Mouse (Mus musculus): Measurements from ENCODE around the gene 9130230L23Rik. TPM values are rescaled to one million over a fixed set of nuclear protein-coding genes. Genes with fewer than 3 reads are reported as not detected.

The 9130230L23Rik gene
- not detected in 2 replicates for polyA plus RNA-seq (2012; ENCODE audit: insufficient read depth, insufficient read length, low replicate concordance, missing spikeins)

DNA sequence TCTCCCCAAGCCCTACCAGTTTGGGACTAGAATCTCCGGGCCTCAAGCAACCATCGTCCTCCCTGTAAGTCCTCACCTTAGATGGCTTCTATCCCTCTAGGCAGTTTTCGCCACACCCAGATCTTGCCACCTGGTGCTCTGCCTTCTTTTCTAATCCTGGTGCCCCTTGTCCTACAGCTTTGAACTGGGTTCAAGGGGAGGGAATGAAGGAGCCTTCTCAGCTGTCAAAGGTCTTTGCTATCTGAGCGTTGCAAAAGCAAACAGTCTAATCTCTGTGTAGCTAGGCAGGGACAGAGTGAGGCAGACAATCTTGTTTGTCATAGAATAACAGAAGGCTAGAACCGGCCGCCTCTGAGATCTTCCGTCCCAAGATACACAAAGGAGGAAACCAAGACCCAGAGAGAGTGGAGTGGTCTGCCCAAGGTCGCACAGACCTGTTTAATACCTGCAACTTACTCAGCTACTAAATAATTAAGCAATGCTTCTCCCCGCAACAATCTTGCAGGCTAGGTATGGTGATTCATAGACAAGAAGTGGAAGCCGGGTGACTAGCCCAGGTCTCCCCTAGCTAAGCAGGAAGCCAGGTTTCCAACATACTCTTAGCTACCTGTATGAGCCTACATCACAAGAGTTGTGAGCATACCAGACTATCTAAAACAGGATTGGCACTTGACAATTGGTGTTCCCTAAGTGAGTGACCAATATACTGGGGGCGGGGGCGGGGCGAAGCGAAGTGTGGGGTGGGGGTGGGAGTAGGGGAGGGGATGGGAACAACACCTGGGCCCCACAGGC is at the start of gene 9130230L23Rik:
Gene 9130230L23Rik (minus strand): TSS at position 152 of the 792 bp plus-strand sequence.
- no peak for TF ChIP-seq CTCF (IDR thresholded peaks at IDR 0.05; ENCODE audit: insufficient read depth, low read depth, low read length)
- no peak for TF ChIP-seq POLR2A (IDR thresholded peaks at IDR 0.05; ENCODE audit: insufficient read depth, low read depth, low read length)
- Histone ChIP-seq H3K4me1 (ENCODE audit: control insufficient read depth, insufficient read depth, low read length) (no peaks in the 10 kb centered on the region), H3K27ac (ENCODE audit: insufficient read depth, low read depth, low read length) (no peak within 1 kb of the TSS), H3K4me3 (ENCODE audit: insufficient read depth, low read depth, low read length) (no peak within 1 kb of the TSS)
- WGBS: 83% methylated on average over 14 of the region's 14 CpGs

DNA sequence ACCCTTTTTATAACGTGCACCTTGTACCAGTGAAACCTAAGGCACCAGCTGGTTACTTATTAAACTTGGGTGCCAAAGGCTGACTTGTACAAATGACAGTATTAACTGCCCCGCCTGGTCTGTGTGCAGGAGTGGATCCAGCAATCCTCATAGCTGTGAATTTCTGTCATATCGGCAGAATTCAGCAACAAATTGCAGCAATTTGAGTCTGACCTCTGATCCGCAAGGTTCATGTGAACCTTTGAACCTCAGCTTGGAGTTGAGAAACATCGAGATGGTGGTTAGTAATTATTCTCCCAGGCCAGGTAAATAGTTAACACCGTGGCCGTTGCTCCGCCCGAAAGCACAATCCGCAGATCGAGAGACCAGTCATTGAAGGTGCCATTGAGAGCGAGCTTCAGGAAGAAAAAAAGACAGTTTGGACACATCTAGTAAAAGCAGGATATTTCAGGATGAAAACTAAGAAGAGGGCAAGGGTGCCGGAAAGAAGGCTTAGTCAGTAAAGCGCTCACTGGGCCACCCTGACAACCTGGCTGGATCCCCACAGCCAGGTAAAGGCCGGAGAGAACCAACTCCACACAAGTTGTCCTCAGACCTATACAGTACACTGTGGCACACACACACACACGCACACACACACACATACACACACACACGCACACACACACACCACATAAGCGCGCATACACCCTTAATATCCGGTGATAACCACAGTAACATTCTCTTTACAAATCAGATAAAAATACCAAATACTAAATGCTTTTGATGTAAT is 48.9 kb upstream of the 9130230L23Rik start:
- Histone ChIP-seq H3K27ac (ENCODE audit: insufficient read depth, low read depth, low read length) (no peak overlapping the region), H3K4me3 (ENCODE audit: insufficient read depth, low read depth, low read length) (no peak overlapping the region), H3K4me1 (ENCODE audit: control insufficient read depth, insufficient read depth, low read length) (no peaks in the 10 kb centered on the region)
- no peak for TF ChIP-seq POLR2A (IDR thresholded peaks at IDR 0.05; ENCODE audit: insufficient read depth, low read depth, low read length)
- TF ChIP-seq CTCF (IDR thresholded peaks at IDR 0.05; ENCODE audit: insufficient read depth, low read depth, low read length): no peak
- WGBS: 93% methylated on average over 20 of the region's 20 CpGs

DNA sequence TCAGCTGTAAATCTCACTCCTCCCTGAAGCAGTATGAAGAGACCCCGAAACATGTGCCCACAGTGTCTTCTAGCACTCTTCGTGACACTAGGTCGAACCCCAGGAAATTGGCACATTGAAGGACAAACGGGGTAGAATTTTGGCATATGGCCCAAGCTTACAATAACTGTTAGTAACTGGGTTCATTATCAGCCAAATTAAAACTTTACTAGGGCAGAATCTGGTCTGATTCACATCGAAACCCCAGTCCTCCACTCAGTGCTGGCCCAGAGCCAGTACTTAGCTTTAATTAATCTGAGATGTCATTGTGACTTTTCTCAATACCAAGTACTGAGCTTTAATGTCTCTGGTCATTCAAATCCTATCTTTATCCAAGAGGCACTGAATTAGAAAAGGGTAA is 46.8 kb upstream of the 9130230L23Rik start:
- TF ChIP-seq POLR2A (IDR thresholded peaks at IDR 0.05; ENCODE audit: insufficient read depth, low read depth, low read length) (no peak), CTCF (IDR thresholded peaks at IDR 0.05; ENCODE audit: insufficient read depth, low read depth, low read length) (no peak)
- Histone ChIP-seq H3K4me3 (ENCODE audit: insufficient read depth, low read depth, low read length) (no peak overlapping the region), H3K4me1 (ENCODE audit: control insufficient read depth, insufficient read depth, low read length) (no peaks in the 10 kb centered on the region), H3K27ac (ENCODE audit: insufficient read depth, low read depth, low read length) (no peak overlapping the region)
- WGBS: 66% methylated on average over 5 of the region's 5 CpGs

DNA sequence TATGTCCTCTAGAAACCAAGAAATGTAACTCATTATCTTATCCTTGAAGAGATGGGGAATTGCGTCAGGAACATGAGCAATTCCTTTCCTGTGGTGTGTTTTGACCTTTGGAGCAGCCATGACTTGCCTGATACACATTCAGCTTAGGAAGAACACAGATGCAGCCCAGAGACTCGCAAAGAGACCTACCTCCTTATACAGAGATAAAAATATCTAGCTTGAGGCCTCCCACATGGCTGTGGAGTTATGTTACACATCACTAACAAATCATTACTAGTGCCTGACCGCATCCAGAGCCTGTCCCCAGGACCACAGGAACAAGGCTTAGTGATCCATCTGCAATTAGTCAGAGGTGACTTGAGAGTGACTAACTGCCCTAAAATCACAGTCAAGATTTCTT is 42.3 kb upstream of the 9130230L23Rik start:
- TF ChIP-seq POLR2A (IDR thresholded peaks at IDR 0.05; ENCODE audit: insufficient read depth, low read depth, low read length) (no peak), CTCF (IDR thresholded peaks at IDR 0.05; ENCODE audit: insufficient read depth, low read depth, low read length) (no peak)
- peaks cover 4% of the 10 kb centered on the region for H3K4me1 ChIP-seq (ENCODE audit: control insufficient read depth, insufficient read depth, low read length)
- 88% methylated on average over 3 of the region's 3 CpGs for WGBS
- no peak overlapping the region for H3K27ac ChIP-seq (ENCODE audit: insufficient read depth, low read depth, low read length)
- H3K4me3 ChIP-seq (ENCODE audit: insufficient read depth, low read depth, low read length): no peak overlapping the region

DNA sequence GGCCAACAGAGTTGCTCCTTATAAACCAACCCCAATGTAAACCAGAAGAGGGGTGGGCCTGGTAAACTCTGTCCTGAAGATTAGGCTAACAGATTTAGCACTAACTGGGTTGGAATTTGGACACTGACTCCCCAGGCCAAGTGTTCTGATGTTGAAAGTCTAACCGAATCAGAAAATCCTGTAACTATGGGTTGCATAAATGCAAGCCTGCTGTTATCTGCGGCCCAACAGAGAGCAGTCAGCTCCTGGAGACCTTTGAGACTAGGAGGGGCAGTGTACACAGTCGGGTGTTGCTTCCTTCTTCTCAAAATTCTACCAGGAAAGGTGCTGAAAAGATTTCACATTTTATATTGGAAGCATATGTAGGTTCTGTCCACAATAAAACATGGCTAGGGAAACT is 39.8 kb upstream of the 9130230L23Rik start:
- TF ChIP-seq CTCF (IDR thresholded peaks at IDR 0.05; ENCODE audit: insufficient read depth, low read depth, low read length) (no peak), POLR2A (IDR thresholded peaks at IDR 0.05; ENCODE audit: insufficient read depth, low read depth, low read length) (no peak)
- 90% methylated on average over 3 of the region's 3 CpGs for WGBS
- Histone ChIP-seq H3K4me3 (ENCODE audit: insufficient read depth, low read depth, low read length) (no peak overlapping the region), H3K4me1 (ENCODE audit: control insufficient read depth, insufficient read depth, low read length) (peaks cover 4% of the 10 kb centered on the region), H3K27ac (ENCODE audit: insufficient read depth, low read depth, low read length) (no peak overlapping the region)

DNA sequence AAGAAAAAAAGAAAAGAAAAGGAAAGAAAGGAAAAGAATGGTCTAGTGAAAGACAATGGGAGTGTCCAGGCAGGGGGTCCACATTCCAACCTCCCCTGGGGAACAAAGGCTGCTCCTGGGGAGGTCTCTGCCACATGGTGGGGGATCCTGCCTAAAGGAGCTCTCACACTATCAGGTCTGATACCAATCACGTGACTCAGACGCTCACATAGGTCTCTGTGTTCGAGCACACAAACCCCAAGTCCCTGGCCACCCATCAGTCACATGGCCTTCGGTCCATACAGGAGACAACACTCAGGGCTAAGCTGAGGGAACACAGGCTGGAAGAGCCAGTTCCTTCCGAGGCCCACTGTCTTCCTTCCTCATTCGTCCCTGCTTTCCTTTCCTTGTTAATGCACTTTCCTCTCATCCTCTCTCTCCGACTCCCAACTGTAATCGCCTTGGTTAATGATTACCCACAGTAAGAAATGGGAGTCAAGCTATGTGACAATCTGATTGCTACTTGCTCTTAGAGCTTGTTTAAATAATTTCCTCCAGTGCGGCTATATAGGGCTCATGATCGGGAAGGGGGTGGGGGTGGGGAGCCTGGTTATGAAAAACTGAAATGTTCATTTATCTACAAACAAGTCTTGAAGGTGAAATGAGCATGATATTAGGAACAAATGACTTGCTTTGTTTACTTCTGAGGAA is 38.7 kb upstream of the 9130230L23Rik start:
- Histone ChIP-seq H3K4me3 (ENCODE audit: insufficient read depth, low read depth, low read length) (no peak overlapping the region), H3K27ac (ENCODE audit: insufficient read depth, low read depth, low read length) (no peak overlapping the region), H3K4me1 (ENCODE audit: control insufficient read depth, insufficient read depth, low read length) (peaks cover 4% of the 10 kb centered on the region)
- 35% methylated on average over 10 of the region's 10 CpGs for WGBS
- TF ChIP-seq CTCF (IDR thresholded peaks at IDR 0.05; ENCODE audit: insufficient read depth, low read depth, low read length): no peak
- no peak for TF ChIP-seq POLR2A (IDR thresholded peaks at IDR 0.05; ENCODE audit: insufficient read depth, low read depth, low read length)

DNA sequence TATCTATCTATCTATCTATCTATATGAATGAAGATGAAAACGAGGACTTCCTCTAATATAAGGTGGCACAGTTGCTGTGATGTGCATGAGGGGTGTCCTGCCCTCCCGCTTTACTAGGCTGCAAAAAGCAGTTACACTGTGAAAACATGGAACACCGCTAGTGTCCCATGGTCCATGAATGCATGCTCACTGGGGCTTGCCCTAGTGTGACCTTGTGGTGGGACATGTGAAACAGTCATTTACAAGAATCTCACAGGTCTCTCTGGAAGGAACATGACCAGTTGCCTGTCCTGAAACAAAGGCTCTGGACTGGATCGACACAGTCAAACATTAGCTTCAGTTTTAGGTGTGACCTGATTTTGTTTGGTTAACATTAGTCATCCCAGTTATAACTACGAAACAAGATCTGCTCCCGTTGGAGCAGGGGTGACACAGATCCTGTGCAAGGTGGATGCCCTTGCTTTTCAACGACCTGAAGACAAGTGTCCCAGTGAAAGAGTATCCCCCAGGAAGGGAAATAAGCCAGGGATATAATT is 36.7 kb upstream of the 9130230L23Rik start:
- Histone ChIP-seq H3K27ac (ENCODE audit: insufficient read depth, low read depth, low read length) (no peak overlapping the region), H3K4me1 (ENCODE audit: control insufficient read depth, insufficient read depth, low read length) (peaks cover 4% of the 10 kb centered on the region), H3K4me3 (ENCODE audit: insufficient read depth, low read depth, low read length) (no peak overlapping the region)
- 94% methylated on average over 7 of the region's 7 CpGs for WGBS
- no peak for TF ChIP-seq CTCF (IDR thresholded peaks at IDR 0.05; ENCODE audit: insufficient read depth, low read depth, low read length)
- no peak for TF ChIP-seq POLR2A (IDR thresholded peaks at IDR 0.05; ENCODE audit: insufficient read depth, low read depth, low read length)

DNA sequence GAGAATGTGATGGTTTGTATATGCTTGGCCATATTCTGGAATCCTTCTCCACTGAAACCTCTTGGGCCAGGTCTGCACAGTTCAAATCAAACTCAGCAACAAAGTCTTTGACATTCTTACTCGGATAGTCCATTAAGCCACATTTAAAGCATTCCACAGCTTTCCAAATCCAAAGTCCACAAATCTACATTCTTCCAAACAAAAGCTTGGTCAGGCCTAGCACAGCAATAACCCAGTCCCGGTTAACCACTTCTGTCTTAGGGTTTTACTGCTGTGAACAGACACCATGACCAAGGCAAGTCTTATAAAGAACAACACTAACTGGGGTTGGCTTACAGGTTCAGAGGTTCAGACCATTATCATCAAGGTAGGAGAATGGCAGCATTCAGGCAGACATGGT is 35.7 kb upstream of the 9130230L23Rik start:
- peaks cover 4% of the 10 kb centered on the region for H3K4me1 ChIP-seq (ENCODE audit: control insufficient read depth, insufficient read depth, low read length)
- no peak for TF ChIP-seq POLR2A (IDR thresholded peaks at IDR 0.05; ENCODE audit: insufficient read depth, low read depth, low read length)
- no peak for TF ChIP-seq CTCF (IDR thresholded peaks at IDR 0.05; ENCODE audit: insufficient read depth, low read depth, low read length)
- 92% methylated on average over 2 of the region's 2 CpGs for WGBS
- H3K27ac ChIP-seq (ENCODE audit: insufficient read depth, low read depth, low read length): no peak overlapping the region
- H3K4me3 ChIP-seq (ENCODE audit: insufficient read depth, low read depth, low read length): no peak overlapping the region
